Mouse (Mus musculus): ENCODE measurements around the gene Zup1. TPM values are rescaled to one million over a fixed set of nuclear protein-coding genes. Genes with fewer than 3 reads are reported as not detected.
"Not testable (repeated sequence)": the region's sequence is repeated elsewhere in the genome, so short reads cannot be mapped to it uniquely, and the experiment has no call there.

The Zup1 gene
- polyA plus RNA-seq (2015; fragmentation: Nextera tagmentation; extraction: Ambion mirVana), result 17.0 and 18.6 TPM in 2 replicates

DNA sequence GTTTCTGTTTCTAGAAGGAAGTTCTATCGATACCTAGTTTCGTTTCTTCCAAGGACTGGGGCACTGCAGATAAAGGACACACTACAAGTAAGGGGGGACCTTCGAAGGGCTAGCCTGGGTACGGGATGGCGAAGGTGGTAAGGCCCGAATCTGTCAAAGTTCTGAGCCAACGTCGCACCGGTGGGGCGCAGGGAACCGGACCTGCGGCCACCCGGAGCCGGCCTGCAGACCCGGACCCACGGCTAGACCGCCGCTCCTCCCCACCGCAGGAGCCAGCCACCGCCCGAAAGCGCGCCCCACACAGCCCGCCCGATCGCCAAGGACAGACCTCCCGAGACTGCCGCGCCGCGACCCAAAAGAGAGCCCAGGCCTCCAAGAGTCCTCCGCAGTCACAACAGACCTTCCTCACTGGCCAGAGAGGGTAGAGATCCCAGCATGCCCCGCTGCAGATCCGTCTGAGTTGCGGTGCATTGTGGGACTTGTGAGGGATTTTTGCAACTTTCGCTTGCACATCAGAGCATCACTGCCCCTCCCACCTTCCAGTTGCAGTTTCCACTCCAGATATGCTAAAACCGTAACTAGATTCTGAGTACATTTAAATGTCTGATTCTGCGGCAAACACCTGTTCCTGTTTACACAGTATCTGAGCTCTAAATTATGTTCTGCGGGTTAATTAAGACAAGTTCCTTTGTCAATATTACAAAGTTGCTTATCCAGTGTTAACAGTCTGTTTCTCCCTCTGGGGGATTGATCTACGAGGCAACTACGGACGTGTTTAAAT, at the start of gene Zup1:
Gene Zup1, minus strand, starts transcription at position 467 of the 781 bp plus-strand sequence.
- no peaks in the 10 kb centered on the region for H3K27me3 ChIP-seq (replicated peaks; ENCODE audit: control insufficient read depth, insufficient read depth, low read length)
- peak within 1 kb of the TSS; percentile 79 for H3K4me2 ChIP-seq (ENCODE audit: low read length)
- H3K36me3 ChIP-seq (ENCODE audit: control insufficient read depth, insufficient read depth, low read length), result peaks cover 2% of the 10 kb centered on the region; the same call in 1 of the 2 replicates
- peak; percentile 99 for ATAC-seq
- peak within 1 kb of the TSS; percentile 93 for H3K9ac ChIP-seq (ENCODE audit: low read depth, low read length)
- H3K4me1 ChIP-seq (ENCODE audit: control insufficient read depth, insufficient read depth, low read depth, low read length), result peaks cover 9% of the 10 kb centered on the region
- peak within 1 kb of the TSS; percentile 79 for H3K4me3 ChIP-seq (ENCODE audit: low read length)
- 2% methylated on average over 42 of the region's 42 CpGs for WGBS
- H3K27ac ChIP-seq (ENCODE audit: low read depth, low read length), result peak within 1 kb of the TSS; percentile 74
- no peaks in the 10 kb centered on the region for H3K9me3 ChIP-seq (ENCODE audit: control insufficient read depth, low read length)

DNA sequence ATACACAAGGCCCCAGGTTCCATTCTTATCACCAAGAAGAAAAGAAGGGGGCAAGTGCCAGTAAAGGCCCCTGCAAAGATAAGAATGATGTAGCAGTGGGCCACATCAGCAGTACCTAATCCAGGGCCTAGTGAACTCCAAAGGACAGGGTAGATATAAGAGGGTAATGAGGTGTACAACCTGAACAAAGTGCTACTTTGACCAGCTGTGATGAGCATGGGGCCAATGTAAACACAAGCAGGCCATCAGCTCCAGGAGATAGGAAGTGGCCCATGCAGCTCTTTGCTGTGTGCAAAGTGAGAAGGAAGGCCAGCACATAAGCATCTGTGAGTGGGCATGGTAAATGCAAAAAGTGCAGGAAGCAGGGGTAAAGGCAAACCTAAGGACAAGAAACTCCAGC, 47.3 kb upstream of the Zup1 start:
- no peak overlapping the region for H3K27ac ChIP-seq (ENCODE audit: low read depth, low read length)
- peaks cover 40% of the 10 kb centered on the region for H3K36me3 ChIP-seq (ENCODE audit: control insufficient read depth, insufficient read depth, low read length)

DNA sequence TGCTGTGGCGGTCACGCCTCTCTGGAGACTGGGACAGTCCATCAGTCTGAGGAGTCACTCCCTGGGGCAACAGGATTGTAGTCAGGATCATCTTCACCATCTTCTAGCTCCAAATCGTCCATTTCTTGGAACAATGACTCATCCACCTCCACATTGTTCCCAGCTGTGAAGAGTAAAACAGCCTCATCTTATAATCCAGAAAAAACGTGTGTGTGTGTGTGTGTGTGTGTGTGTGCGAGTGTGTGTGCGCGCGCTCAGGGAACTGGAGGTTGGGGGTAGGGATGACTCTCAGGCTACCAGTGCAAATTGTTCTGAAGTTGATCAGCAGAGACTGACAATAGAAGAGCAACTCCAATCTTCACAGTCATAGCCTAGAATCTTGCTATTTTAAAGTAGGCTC, 45.6 kb upstream of the Zup1 start:
- H3K27me3 ChIP-seq (replicated peaks; ENCODE audit: control insufficient read depth, insufficient read depth, low read length); H3K4me3 ChIP-seq (ENCODE audit: low read length); H3K4me1 ChIP-seq (ENCODE audit: control insufficient read depth, insufficient read depth, low read depth, low read length); H3K9me3 ChIP-seq (ENCODE audit: control insufficient read depth, low read length); H3K27ac ChIP-seq (ENCODE audit: low read depth, low read length); ATAC-seq; H3K4me2 ChIP-seq (ENCODE audit: low read length); H3K9ac ChIP-seq (ENCODE audit: low read depth, low read length): not testable (repeated sequence)
- 92% methylated on average over 6 of the region's 8 CpGs for WGBS
- peaks cover 44% of the 10 kb centered on the region for H3K36me3 ChIP-seq (ENCODE audit: control insufficient read depth, insufficient read depth, low read length)

More for the DNA sequence above, 47.3 kb upstream of the Zup1 start:
- H3K27me3 ChIP-seq (replicated peaks; ENCODE audit: control insufficient read depth, insufficient read depth, low read length), result no peaks in the 10 kb centered on the region
- H3K4me1 ChIP-seq (ENCODE audit: control insufficient read depth, insufficient read depth, low read depth, low read length), result no peaks in the 10 kb centered on the region
- ATAC-seq, result no peak
- H3K9ac ChIP-seq (ENCODE audit: low read depth, low read length), result no peak overlapping the region
- no peak overlapping the region for H3K4me2 ChIP-seq (ENCODE audit: low read length)
- no peaks in the 10 kb centered on the region for H3K9me3 ChIP-seq (ENCODE audit: control insufficient read depth, low read length)
- no peak overlapping the region for H3K4me3 ChIP-seq (ENCODE audit: low read length)

DNA sequence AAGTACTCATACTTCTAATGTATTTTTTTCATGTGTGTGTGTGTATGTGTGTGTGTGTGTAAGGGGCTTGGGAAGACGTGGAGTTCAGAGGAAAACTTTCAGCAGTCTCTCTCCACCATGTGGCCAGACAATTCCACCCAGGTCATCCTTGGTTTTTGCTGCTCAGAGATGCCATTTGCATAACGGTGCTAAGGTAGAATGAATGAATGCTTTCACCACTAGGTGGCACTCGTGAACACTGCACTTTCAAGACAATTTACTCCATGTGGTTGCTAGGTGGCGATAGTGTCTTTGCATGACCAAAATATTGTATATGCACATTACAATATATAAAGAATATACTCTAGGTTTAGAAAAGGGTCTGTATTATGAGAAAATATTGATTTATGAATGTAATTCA, 35.7 kb upstream of the Zup1 start:
- Histone ChIP-seq H3K4me3 (ENCODE audit: low read length) (no peak overlapping the region), H3K4me2 (ENCODE audit: low read length) (no peak overlapping the region), H3K9ac (ENCODE audit: low read depth, low read length) (no peak overlapping the region), H3K27ac (ENCODE audit: low read depth, low read length) (no peak overlapping the region), H3K9me3 (ENCODE audit: control insufficient read depth, low read length) (no peaks in the 10 kb centered on the region), H3K27me3 (replicated peaks; ENCODE audit: control insufficient read depth, insufficient read depth, low read length) (no peaks in the 10 kb centered on the region), H3K36me3 (ENCODE audit: control insufficient read depth, insufficient read depth, low read length) (peaks cover 6% of the 10 kb centered on the region; the same call in 1 of the 2 replicates), H3K4me1 (ENCODE audit: control insufficient read depth, insufficient read depth, low read depth, low read length) (no peaks in the 10 kb centered on the region)
- 23% methylated on average over 4 of the region's 4 CpGs for WGBS
- peak; percentile 79 for ATAC-seq

DNA sequence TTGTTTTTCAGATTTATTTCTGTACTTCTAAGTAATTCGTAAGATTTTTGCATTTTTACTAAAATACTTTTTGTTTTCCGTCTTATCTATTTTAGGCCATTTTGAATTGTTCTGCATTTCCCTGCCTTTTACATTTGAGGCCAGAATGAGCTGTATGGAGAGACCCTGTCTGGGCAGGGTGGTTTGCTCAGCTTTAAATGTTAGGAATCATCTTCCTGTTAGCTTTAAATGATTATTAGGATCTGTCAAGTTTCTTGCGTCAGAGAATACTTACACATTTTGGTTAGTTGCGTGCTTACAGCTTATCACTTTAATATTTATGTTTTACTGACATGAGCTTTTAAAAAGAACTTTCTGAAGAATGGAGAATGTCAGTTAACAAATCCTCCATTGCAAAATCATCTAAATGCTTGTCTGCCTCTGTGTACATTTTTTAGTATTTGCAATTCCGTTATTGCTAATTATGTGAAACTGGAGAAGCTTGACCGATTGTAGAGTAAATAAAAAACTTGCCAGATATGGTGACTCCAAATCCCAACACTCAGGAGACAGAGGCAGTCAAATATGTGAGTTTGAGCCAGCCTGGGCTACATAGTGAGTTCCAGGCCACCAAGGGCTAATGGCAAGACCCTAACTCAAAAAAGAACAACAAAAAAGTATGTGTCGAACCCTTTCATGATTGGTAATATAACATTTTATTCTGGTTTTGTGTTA, 23.9 kb upstream of the Zup1 start:
- Histone ChIP-seq H3K27ac (ENCODE audit: low read depth, low read length) (no peak overlapping the region), H3K4me1 (ENCODE audit: control insufficient read depth, insufficient read depth, low read depth, low read length) (no peaks in the 10 kb centered on the region), H3K9ac (ENCODE audit: low read depth, low read length) (no peak overlapping the region), H3K36me3 (ENCODE audit: control insufficient read depth, insufficient read depth, low read length) (no peaks in the 10 kb centered on the region), H3K27me3 (replicated peaks; ENCODE audit: control insufficient read depth, insufficient read depth, low read length) (no peaks in the 10 kb centered on the region), H3K9me3 (ENCODE audit: control insufficient read depth, low read length) (peaks cover under 1% of the 10 kb centered on the region; the same call in 1 of the 2 replicates), H3K4me3 (ENCODE audit: low read length) (no peak overlapping the region), H3K4me2 (ENCODE audit: low read length) (no peak overlapping the region)
- no peak for ATAC-seq
- WGBS, result 95% methylated on average over 7 of the region's 7 CpGs

DNA sequence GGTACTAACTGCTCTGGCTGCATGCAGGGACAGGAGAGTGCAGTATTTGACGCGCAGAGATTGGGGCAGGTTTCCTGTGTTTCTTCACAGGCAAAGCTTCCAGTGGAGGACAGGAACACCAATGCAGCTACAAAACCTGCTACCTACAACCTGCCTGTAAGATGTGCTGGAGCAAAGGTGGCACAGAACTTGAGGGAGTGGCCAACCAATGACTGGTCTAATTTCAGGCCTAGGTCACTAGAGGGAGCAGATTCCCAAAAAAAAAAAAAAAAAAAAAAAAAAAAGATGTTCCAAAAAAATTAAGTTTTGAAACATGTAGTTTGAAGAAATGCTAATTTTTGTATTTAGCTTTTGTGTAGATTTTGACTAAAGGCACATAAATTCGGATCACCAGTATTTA, 1.4 kb upstream of the Zup1 start:
- no peak for ATAC-seq

DNA sequence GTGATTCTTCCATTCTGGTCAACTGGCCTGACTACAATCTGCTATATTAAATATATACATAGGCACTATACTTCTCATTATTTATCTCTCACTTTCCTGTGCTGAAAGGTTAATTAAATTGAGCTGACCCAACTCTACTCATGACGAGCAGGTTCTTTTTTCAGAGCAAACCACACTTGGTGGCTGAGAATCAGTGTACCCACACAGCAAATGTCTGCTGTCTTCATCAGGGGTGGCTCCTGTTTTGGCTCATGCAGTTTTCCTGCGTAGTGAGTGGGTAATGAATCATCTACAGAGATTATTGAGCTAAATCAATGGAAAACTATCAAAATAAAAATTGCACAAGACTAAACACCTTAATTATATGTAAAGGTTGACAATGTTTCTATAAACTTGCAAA, 4.7 kb downstream of the Zup1 start:
- WGBS, result 80% methylated on average over 2 of the region's 2 CpGs
- no peaks in the 10 kb centered on the region for H3K9me3 ChIP-seq (ENCODE audit: control insufficient read depth, low read length)
- H3K27me3 ChIP-seq (replicated peaks; ENCODE audit: control insufficient read depth, insufficient read depth, low read length), result no peaks in the 10 kb centered on the region
- H3K9ac ChIP-seq (ENCODE audit: low read depth, low read length), result no peak overlapping the region
- no peak overlapping the region for H3K4me3 ChIP-seq (ENCODE audit: low read length)
- ATAC-seq, result no peak
- peaks cover 12% of the 10 kb centered on the region for H3K36me3 ChIP-seq (ENCODE audit: control insufficient read depth, insufficient read depth, low read length)
- peaks cover 9% of the 10 kb centered on the region for H3K4me1 ChIP-seq (ENCODE audit: control insufficient read depth, insufficient read depth, low read depth, low read length)
- no peak overlapping the region for H3K27ac ChIP-seq (ENCODE audit: low read depth, low read length)
- H3K4me2 ChIP-seq (ENCODE audit: low read length), result no peak overlapping the region

More for the DNA sequence above, 1.4 kb upstream of the Zup1 start:
- Histone ChIP-seq H3K4me1 (ENCODE audit: control insufficient read depth, insufficient read depth, low read depth, low read length) (peaks cover 9% of the 10 kb centered on the region), H3K4me3 (ENCODE audit: low read length) (no peak overlapping the region), H3K4me2 (ENCODE audit: low read length) (no peak overlapping the region), H3K9me3 (ENCODE audit: control insufficient read depth, low read length) (no peaks in the 10 kb centered on the region), H3K36me3 (ENCODE audit: control insufficient read depth, insufficient read depth, low read length) (peaks cover 2% of the 10 kb centered on the region; the same call in 1 of the 2 replicates), H3K27ac (ENCODE audit: low read depth, low read length) (no peak overlapping the region), H3K9ac (ENCODE audit: low read depth, low read length) (no peak overlapping the region), H3K27me3 (replicated peaks; ENCODE audit: control insufficient read depth, insufficient read depth, low read length) (no peaks in the 10 kb centered on the region)
- 81% methylated on average over 3 of the region's 3 CpGs for WGBS

DNA sequence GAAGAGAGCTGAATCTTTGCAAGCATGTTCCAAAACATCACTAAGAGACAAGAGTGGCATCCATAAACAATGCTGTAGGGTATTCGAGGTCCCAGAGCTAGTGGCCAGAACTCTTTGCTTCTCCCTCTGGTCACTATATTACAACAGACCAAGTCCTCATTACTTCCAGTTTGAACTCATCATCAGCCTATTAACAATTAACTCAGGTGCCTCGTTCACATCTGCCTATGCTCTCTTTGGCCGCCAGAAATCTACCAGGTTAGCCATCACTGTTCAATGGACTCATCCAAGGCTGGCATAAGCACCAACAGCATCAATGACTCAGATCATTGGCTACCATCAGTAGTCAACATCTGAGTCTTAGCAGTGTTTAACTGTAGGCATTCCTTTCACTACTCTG, 5.7 kb downstream of the Zup1 start:
- H3K4me3 ChIP-seq (ENCODE audit: low read length), result no peak overlapping the region
- H3K9me3 ChIP-seq (ENCODE audit: control insufficient read depth, low read length), result no peaks in the 10 kb centered on the region
- H3K36me3 ChIP-seq (ENCODE audit: control insufficient read depth, insufficient read depth, low read length), result peaks cover 12% of the 10 kb centered on the region
- peaks cover 9% of the 10 kb centered on the region for H3K4me1 ChIP-seq (ENCODE audit: control insufficient read depth, insufficient read depth, low read depth, low read length)
- H3K4me2 ChIP-seq (ENCODE audit: low read length), result no peak overlapping the region
- WGBS, result 89% methylated on average over 3 of the region's 3 CpGs
- no peak overlapping the region for H3K27ac ChIP-seq (ENCODE audit: low read depth, low read length)
- H3K27me3 ChIP-seq (replicated peaks; ENCODE audit: control insufficient read depth, insufficient read depth, low read length), result no peaks in the 10 kb centered on the region
- H3K9ac ChIP-seq (ENCODE audit: low read depth, low read length), result no peak overlapping the region
- ATAC-seq, result no peak

DNA sequence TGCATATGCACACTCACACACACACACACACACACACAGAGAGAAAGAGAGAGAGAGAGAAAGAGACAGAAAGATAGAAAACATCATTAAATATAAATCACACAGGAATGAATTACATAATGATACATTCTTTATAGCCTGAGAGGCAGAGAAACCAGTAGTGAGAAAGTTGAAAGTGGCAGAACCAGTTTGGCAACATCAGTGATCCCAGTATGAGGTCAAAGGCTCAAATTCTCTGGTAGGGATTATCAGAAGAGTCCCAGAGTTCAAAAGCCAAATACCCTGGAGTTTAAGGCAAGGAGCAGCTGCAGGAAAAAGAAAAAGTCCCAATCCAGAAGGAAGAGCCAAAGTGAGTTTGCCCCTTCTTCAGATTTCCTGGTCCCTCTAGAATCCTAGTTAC, 10.4 kb downstream of the Zup1 start:
- no peak overlapping the region for H3K4me2 ChIP-seq (ENCODE audit: low read length)
- no peak for ATAC-seq
- no peaks in the 10 kb centered on the region for H3K27me3 ChIP-seq (replicated peaks; ENCODE audit: control insufficient read depth, insufficient read depth, low read length)
- no peak overlapping the region for H3K27ac ChIP-seq (ENCODE audit: low read depth, low read length)
- H3K36me3 ChIP-seq (ENCODE audit: control insufficient read depth, insufficient read depth, low read length), result peaks cover 35% of the 10 kb centered on the region
- H3K4me1 ChIP-seq (ENCODE audit: control insufficient read depth, insufficient read depth, low read depth, low read length), result no peaks in the 10 kb centered on the region
- H3K4me3 ChIP-seq (ENCODE audit: low read length), result no peak overlapping the region
- no peak overlapping the region for H3K9ac ChIP-seq (ENCODE audit: low read depth, low read length)
- no peaks in the 10 kb centered on the region for H3K9me3 ChIP-seq (ENCODE audit: control insufficient read depth, low read length)
